Mouse (Mus musculus) testis, adult 2 months (tissue): ENCODE data around the gene Hsf4. TPM values are rescaled to one million over a fixed set of nuclear protein-coding genes. Genes with fewer than 3 reads are reported as not detected.

Experiments used
- H3K27ac ChIP-seq: fragments of 200-500 bp; 2 replicates; pipeline ENCODE4 v1.5.1; 2012; ENCODE audit warnings: low read depth, low read length; ENCODE audit not compliant: control insufficient read depth, insufficient read depth
- H3K27me3 ChIP-seq: fragments of 200-500 bp; 2 replicates; pipeline ENCODE4 v1.6.1; 2012; ENCODE audit warnings: mild to moderate bottlenecking, low read length, moderate library complexity; ENCODE audit not compliant: control insufficient read depth, insufficient read depth
- H3K36me3 ChIP-seq: fragments of 200-500 bp; 2 replicates; pipeline ENCODE4 v1.6.1; 2012; ENCODE audit warnings: mild to moderate bottlenecking, low read length; ENCODE audit not compliant: control insufficient read depth, insufficient read depth
- H3K4me1 ChIP-seq: fragments of 200-500 bp; 2 replicates; pipeline ENCODE4 v1.6.1; 2012; ENCODE audit warnings: low read length; ENCODE audit not compliant: control insufficient read depth, insufficient read depth
- H3K4me3 ChIP-seq: fragments of 200-500 bp; 2 replicates; pipeline ENCODE4 v1.5.1; 2012; ENCODE audit warnings: low read depth, mild to moderate bottlenecking, low read length, moderate library complexity, mixed read lengths; ENCODE audit not compliant: control insufficient read depth
- CTCF ChIP-seq: fragments of 200-500 bp; IDR thresholded peaks from 2 replicates; pipeline ENCODE4 v1.5.1; 2012; ENCODE audit warnings: low read depth, mild to moderate bottlenecking, inconsistent platforms, low read length, moderate library complexity; ENCODE audit not compliant: control insufficient read depth, insufficient read depth, insufficient replicate concordance
- POLR2A ChIP-seq: fragments of 200-500 bp; IDR thresholded peaks from 2 replicates; pipeline ENCODE4 v1.6.1; 2012; ENCODE audit warnings: low read depth, mild to moderate bottlenecking, inconsistent platforms, low read length, moderate library complexity; ENCODE audit not compliant: control insufficient read depth
- polyA plus RNA-seq: library from polyadenylated mRNA; depleted of rRNA; stranded (reverse); fragments of >200 nt; gene quantifications from 2 replicates; pipeline ENCODE4 v1.2.3, GENCODE M21; 2012

Hsf4 gene
- polyA plus RNA-seq, 1 experiment = 0.09 TPM

DNA sequence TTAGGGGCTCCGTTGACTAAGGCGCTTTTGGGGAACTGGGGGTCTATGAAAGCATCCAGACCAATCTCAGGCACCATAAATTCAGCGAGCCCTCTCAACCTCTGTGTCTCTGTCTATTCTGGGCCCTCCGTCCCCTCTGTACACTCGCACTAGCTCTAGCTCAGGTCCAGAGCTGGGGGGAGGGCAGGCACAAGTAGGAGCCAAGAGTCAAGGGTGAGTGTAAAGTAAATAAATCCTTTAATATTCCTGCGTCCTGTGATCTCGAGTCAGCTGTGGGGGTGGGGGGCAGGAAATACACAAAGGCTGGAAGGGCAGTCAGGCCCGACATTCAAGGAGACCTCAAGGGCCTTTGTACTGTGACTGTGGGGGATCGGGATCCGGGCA lies 534 bp upstream of the Hsf4 start:
- no peaks in the 10 kb centered on the region for H3K27me3 ChIP-seq
- no peaks in the 10 kb centered on the region for H3K36me3 ChIP-seq
- TF ChIP-seq CTCF = no peak
- no peak for TF ChIP-seq POLR2A
- peaks cover 30% of the 10 kb centered on the region for H3K4me1 ChIP-seq
- H3K27ac ChIP-seq = no peak overlapping the region
- peak overlapping the region; percentile 49 for H3K4me3 ChIP-seq

DNA sequence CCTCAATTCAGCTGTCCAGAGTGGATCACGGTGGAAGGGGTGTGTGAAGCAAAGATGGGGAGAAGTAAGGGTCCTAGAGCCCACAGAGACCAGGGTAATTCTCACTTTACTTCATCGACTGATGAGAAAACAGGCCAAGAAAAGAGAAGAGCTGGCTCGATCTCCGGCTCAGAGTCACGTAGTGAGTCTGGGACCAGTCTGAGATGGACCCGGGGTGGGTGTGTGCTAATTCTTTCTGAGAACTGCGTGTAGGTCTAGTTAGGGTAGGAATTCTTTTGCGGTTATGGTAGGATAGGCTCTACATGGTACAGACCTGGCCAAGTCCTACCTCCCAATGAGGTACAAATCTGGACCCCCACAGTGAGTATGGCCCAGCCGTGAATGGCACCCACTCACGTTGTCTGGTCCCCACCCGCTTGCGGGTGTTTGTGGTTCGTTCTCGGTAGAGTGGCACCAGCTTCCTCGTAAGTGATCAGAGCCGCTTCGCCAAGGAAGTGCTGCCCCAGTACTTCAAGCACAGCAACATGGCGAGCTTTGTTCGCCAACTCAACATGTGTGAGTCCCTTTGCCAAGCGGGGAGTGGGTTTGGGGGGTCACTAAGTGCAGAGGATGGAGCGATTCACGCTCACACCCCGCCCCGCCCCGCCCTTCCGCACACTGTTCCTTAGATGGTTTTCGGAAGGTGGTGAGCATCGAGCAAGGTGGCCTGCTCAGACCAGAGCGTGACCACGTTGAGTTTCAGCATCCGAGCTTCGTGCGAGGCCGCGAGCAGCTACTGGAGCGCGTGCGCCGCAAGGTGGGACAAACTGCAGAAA lies 707 bp downstream of the Hsf4 start:
- no peak overlapping the region for H3K27ac ChIP-seq
- no peaks in the 10 kb centered on the region for H3K27me3 ChIP-seq
- H3K4me3 ChIP-seq = peak overlapping the region; percentile 10
- no peaks in the 10 kb centered on the region for H3K36me3 ChIP-seq
- TF ChIP-seq CTCF (no peak), POLR2A (no peak)
- H3K4me1 ChIP-seq = peaks cover 27% of the 10 kb centered on the region

DNA sequence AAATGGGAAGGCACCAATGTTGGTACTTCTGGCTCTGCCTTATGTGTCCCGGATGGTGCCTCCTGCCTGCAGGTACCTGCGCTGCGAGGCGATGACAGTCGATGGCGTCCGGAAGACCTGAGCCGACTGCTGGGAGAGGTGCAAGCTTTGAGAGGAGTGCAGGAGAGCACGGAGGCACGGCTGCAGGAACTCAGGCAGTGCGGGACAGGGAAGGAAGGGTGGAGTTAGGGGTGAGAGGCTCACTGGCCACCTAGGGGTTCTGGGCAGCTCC lies 1.2 kb downstream of the Hsf4 start:
- no peak overlapping the region; the same call in 1 of the 2 replicates for H3K4me3 ChIP-seq
- no peak overlapping the region for H3K27ac ChIP-seq
- H3K36me3 ChIP-seq = no peaks in the 10 kb centered on the region
- TF ChIP-seq POLR2A (no peak), CTCF (no peak)
- peaks cover 27% of the 10 kb centered on the region for H3K4me1 ChIP-seq
- no peaks in the 10 kb centered on the region for H3K27me3 ChIP-seq

DNA sequence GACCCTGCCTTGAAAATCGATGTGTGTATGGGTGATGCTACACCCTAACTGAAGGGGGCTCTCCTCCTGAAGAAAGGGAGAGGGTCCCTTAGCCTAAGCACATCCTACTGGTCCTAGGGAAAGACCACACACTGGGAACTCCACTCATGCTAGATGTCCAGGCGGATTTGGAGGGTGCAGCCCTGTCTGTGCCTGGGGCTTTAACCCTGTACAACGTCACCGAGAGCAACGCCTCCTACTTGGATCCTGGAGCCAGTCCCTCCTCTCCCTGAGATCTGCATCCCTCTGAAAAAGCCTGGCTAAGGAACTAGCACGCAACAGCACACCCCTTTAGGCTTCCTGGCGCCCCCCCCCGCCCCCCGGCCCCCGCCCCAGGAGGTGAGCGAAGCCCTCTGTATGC lies 5.8 kb downstream of the Hsf4 start:
- Histone ChIP-seq H3K27ac (no peak overlapping the region), H3K4me3 (no peak overlapping the region), H3K36me3 (no peaks in the 10 kb centered on the region), H3K27me3 (no peaks in the 10 kb centered on the region), H3K4me1 (peaks cover 17% of the 10 kb centered on the region)
- TF ChIP-seq POLR2A (no peak), CTCF (no peak)

DNA sequence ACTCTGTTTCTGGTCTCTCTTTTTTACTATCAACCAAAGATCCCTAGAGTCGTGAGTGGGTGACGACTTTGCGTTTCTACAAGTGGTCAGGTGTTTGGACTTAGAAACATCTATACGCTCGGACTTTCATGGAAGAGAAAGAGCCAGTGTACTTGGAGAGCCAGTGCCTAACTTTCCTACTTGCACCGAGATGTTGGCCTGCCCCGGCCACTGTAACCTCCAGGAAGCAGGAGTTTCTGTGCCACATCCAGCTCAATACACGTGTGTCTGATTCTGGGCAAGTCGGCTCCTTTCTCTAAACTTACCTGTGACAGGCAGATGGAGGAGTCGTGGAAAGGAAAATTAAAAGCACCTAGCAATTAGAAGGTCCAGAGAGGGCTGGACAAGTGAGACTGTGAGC lies 6.2 kb downstream of the Hsf4 start, which contains the start of gene Nol3:
Nol3 (plus strand) TSS at position 301 of the 400 bp plus-strand sequence.
- Histone ChIP-seq H3K27ac (no peak within 1 kb of the TSS), H3K36me3 (no peaks in the 10 kb centered on the region), H3K27me3 (no peaks in the 10 kb centered on the region), H3K4me3 (peak within 1 kb of the TSS; percentile 33), H3K4me1 (peaks cover 13% of the 10 kb centered on the region)
- no peak for TF ChIP-seq CTCF
- TF ChIP-seq POLR2A = no peak

DNA sequence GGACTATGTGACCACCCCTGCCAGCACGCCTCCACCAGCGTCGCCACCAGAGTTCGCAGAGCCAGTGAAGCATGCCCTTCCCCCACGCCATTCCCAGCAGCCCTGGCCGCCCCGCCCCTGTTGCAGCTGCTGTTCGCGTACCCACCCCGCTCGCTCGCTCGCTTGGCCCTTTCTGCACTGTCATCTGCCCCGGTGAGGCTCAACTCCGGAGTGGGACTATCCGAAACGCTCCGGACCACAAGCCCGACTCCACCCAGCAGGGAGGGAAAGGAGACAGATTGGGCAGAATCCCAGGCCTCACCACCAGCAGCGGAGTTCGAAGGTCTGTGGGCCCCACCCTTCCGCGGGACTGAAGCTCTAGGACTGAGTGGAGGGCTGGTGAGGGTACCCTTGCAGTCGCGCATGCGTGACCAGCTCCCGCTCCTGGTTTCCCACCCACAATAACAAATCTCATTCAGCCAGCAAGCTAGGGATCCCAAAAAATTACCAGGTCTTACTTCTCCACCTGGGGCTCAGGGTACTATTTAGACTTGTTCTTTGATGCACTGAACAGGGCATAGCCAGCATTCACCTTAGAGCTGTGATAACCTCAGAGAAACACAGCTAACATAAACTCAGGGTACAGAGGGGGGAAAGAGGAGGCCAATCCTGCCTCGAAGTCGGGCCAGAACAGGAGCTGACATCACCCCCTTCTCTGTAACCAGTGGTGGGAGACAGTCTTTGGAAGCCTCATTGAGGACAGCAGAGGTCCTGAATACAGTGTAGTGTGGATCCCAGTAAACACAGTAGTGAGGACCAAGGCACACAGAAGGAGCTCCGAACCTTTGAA lies 6.9 kb downstream of the Hsf4 start:
- H3K27ac ChIP-seq = no peak overlapping the region
- no peaks in the 10 kb centered on the region for H3K36me3 ChIP-seq
- peaks cover 12% of the 10 kb centered on the region for H3K4me1 ChIP-seq
- H3K27me3 ChIP-seq = no peaks in the 10 kb centered on the region
- TF ChIP-seq CTCF = no peak
- TF ChIP-seq POLR2A = no peak
- H3K4me3 ChIP-seq = peak overlapping the region; percentile 33

DNA sequence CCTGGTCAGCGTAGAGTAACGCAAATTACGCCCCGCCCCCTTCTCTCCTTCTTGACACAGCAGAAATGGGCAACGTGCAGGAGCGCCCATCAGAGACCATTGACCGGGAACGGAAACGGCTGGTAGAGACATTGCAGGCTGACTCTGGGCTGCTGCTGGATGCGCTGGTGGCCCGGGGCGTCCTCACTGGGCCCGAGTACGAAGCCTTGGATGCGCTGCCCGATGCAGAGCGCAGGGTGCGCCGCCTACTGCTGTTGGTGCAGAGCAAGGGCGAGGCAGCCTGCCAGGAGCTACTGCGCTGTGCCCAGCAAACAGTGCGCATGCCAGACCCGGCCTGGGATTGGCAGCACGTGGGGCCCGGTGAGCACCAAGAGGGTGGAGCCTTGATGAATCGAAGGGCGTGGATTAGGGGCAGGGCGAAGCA lies 9.3 kb downstream of the Hsf4 start:
- no peak overlapping the region for H3K27ac ChIP-seq
- H3K4me1 ChIP-seq = peaks cover 12% of the 10 kb centered on the region
- TF ChIP-seq CTCF = no peak
- no peak for TF ChIP-seq POLR2A
- peak overlapping the region; percentile 23 for H3K4me3 ChIP-seq
- H3K27me3 ChIP-seq = no peaks in the 10 kb centered on the region
- no peaks in the 10 kb centered on the region for H3K36me3 ChIP-seq

DNA sequence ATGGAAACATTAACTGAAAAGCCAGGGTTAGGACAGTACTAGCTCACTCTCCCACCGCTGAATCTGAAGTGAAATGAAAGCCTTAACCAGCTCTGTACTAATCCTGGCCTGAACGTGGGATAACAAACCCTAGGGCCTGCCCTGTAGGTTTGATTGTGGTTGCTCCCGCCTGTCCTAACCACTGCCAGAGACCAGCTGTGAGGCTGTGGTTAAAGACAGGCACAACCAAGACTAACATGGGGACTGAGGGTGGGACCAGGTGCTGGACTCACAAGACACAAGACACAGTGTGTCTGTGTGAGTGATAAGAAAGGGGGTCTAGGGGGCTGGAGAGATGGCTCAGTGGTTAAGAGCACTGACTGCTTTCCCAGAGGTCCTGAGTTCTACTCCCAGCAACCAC lies 11.0 kb downstream of the Hsf4 start:
- Histone ChIP-seq H3K36me3 (no peaks in the 10 kb centered on the region), H3K4me1 (peaks cover 12% of the 10 kb centered on the region), H3K4me3 (no peak overlapping the region), H3K27me3 (no peaks in the 10 kb centered on the region), H3K27ac (no peak overlapping the region)
- TF ChIP-seq CTCF = no peak
- TF ChIP-seq POLR2A = no peak
